Mouse (Mus musculus): ENCODE data around the gene Cd109. TPM values are rescaled to one million over a fixed set of nuclear protein-coding genes. Genes with fewer than 3 reads are reported as not detected.

Cd109 gene
- total RNA-seq (2021), result 1 to 10 TPM; 3.8 to 4.6 TPM

GRCm38 (mm10) chr9:78615401-78616021 is at the start of gene Cd109:
Cd109 (plus strand) TSS chr9:78615546.
- peak; percentile 15 to 23 for DNase-seq (ENCODE audit: extremely low spot score in 1 of 2, low spot score in 1 of 2)

GRCm38 (mm10) chr9:78569934-78570333 is 45.4 kb upstream of the Cd109 start:
- no peak for DNase-seq (ENCODE audit: extremely low spot score in 1 of 2, low spot score in 1 of 2)

- DNase-seq (ENCODE audit: extremely low spot score in 1 of 2, low spot score in 1 of 2), result no peak
Observed at GRCm38 (mm10) chr9:78576466-78576865, 38.9 kb upstream of the Cd109 start.

GRCm38 (mm10) chr9:78578824-78579223 is 36.5 kb upstream of the Cd109 start:
- no peak for DNase-seq (ENCODE audit: extremely low spot score in 1 of 2, low spot score in 1 of 2)

DNA sequence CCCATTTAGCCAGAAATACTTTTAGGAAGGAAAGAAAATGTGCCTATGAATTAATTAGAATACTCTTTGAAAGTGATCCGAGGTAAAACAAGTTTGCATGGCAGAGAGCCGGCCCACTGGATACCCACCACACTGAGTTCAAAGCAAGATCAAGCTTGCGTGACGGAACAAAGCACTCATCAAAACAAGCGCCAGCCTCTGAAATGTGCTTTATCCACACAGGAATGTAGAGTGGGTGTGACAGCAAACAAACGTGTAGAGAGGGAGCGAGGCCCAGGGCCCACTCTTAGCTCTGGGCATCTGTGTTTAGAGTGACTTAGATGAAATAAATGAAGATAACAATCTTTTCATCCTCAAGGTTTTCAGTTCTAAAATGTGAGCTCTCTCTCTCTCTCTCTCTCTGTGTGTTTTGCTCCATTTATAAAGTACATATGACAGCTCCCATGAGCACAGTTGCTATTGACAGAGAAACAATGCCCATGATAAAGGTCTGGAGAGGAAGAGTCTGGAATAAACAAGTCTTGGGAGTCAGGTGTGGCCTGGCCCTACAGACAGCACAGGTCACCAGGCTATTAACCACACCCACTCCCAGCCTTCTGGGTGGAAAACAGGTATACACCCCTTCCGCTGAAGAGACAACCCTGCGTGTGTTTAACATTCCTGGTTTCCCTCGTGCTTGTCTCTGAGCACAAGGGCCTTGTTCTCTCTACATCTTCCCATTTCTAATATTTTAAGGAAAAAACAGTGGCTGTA is 35.5 kb upstream of the Cd109 start:
- no peak for DNase-seq (ENCODE audit: extremely low spot score in 1 of 2, low spot score in 1 of 2)

DNA sequence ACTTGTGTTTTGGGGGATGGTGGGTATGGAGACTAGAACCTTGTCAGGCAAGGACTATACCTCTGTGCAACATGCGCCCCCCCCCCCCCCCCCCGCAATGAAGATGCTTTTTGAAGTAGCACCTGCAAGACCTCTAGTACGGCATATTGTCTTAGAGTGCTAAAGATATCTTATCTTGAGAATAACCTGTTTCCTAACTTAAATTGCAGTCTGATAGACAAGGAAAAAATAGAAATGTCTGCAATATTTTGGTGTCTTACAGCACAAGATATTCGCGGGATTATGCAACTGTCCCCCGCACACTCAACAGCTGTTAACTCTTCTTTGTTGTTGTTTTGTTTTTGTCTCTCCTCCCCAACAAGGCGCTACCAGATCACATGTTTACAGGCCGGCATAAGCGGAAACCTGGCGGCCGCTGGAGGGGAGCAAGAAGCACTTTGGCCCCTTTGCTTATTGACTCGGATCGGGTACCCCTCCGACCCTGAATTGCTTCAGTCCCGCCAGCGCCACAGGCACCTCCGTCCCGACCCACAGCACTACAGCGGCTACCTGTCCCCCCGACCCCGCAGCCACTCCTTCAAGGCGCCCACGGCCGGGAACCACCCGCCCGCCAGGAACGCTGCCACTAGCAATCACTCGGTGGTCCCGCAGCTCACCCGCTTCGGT is 28.0 kb upstream of the Cd109 start:
- DNase-seq (ENCODE audit: extremely low spot score in 1 of 2, low spot score in 1 of 2), result peak in 1 of 2 experiments; percentile 26

- DNase-seq (ENCODE audit: extremely low spot score in 1 of 2, low spot score in 1 of 2), result peak; percentile 76 to 80
Observed at GRCm38 (mm10) chr9:78587914-78588313, 27.4 kb upstream of the Cd109 start, which contains the start of gene Slc17a5. Slc17a5 (minus strand) TSS chr9:78588041.

DNA sequence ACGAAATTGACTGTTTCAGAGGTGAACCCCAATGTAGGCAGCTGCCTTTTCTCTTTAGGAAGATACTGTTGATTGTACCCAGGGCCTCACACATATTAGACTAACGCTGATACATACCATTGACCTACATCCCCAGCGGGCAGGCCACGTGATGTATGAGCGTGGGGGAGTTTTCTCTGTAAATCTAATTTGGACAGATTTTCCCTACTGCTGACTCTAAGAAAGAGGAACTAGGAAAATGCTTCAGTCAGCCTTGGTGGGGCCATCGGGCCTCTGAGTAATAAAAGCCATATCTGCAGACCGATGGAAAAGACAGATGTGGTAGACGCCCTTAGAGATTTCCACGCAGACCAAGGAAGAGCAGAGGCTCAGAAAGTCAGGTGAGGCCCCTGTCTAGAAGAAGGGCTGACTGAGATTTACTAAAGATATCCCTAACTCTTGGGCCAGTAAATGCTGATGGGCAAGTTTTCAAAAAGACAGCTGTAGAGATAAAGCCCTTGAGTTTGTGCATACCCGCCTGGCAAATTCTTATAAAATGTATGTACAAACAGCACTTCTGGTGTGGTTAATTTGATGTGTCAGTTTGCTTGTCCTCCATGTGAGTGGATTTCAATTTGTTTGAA is 26.8 kb upstream of the Cd109 start:
- DNase-seq (ENCODE audit: extremely low spot score in 1 of 2, low spot score in 1 of 2), result no peak

DNA sequence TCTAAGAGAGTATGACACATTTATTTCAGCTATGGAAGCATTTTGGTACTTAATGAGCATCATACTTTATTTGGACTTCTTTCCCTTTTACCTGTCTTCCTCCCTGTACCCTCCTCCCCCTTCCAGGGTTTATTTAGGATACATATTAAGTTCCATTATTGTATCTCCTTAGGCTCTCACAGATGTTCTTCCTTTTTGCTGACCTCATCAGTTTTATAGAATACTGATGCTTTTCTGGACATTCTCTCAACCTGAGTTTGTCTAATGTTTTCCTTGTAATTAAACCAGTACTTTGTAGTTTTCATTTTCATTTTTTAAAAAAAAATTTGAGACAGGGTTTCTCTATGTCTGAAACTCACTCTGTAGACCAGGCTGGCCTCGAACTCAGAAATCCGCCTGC is 24.9 kb upstream of the Cd109 start:
- no peak for DNase-seq (ENCODE audit: extremely low spot score in 1 of 2, low spot score in 1 of 2)

GRCm38 (mm10) chr9:78595257-78595656 is 20.1 kb upstream of the Cd109 start:
- no peak for DNase-seq (ENCODE audit: extremely low spot score in 1 of 2, low spot score in 1 of 2)

GRCm38 (mm10) chr9:78595769-78596555 is 19.4 kb upstream of the Cd109 start:
- DNase-seq (ENCODE audit: extremely low spot score in 1 of 2, low spot score in 1 of 2), result no peak

DNA sequence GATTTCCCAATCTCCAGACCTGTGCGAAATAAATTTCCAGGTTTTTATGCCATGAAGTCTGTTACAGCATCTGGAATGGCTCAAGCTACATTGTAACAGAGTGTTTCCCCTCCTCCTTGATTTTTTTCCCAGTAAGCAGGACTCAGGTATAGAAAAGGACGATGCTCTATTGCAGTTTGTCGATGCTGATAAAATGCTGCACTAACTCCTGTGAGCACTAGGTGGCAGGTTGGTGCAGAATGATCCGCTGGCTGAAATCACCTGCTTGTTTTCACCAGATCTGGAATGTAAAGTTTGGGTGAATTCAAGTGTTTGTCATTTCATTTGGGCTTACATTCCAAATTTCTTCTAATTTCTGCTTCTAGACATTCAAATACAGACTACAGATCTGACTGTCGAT is 18.5 kb upstream of the Cd109 start:
- DNase-seq (ENCODE audit: extremely low spot score in 1 of 2, low spot score in 1 of 2), result peak in 1 of 2 experiments; percentile 53

DNA sequence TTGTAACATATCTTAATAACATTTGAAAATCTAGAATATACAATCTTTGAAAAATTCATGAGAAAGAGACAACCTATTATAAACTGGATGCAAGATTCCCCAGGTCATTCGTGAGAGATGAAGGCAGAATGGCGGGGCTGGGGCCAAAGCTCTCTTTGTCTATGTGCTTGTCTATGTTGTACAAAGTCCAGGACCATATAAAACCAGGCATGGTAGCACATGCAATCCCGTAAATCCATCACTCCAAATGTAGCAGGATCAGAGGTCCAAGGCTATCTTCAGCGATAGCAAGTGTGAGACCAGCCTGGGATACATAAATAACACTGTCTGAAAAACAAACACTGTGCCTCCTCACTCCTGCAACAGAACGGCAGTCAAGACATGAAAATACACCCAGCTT is 15.4 kb upstream of the Cd109 start:
- no peak for DNase-seq (ENCODE audit: extremely low spot score in 1 of 2, low spot score in 1 of 2)

- DNase-seq (ENCODE audit: extremely low spot score in 1 of 2, low spot score in 1 of 2), result peak in 1 of 2 experiments; percentile 45
Observed at GRCm38 (mm10) chr9:78601046-78601730, 14.2 kb upstream of the Cd109 start.

- DNase-seq (ENCODE audit: extremely low spot score in 1 of 2, low spot score in 1 of 2), result no peak
Observed at GRCm38 (mm10) chr9:78614201-78614600, 1.1 kb upstream of the Cd109 start.

GRCm38 (mm10) chr9:78619285-78619684 is 3.9 kb downstream of the Cd109 start:
- no peak for DNase-seq (ENCODE audit: extremely low spot score in 1 of 2, low spot score in 1 of 2)

GRCm38 (mm10) chr9:78623301-78623747 is 8.0 kb downstream of the Cd109 start:
- DNase-seq (ENCODE audit: extremely low spot score in 1 of 2, low spot score in 1 of 2), result no peak

DNA sequence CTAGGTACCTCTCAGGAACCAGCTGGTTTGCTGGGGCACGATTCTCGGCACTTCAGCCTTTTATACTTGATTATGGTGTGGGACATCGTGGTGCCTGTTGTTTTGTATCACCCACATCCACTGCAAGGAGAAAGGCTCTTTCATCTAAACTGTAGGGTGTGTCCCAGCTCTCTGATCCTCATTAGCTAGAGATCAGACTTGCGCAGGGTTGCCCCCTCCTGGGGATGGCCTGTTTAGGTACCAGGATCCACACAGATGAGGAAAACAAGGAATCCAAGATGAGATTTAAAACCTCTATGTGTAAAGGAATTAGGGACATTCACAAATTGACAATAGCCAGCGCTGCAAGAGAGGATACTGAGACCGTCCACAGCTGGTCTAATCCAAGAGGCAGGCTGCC is 14.6 kb downstream of the Cd109 start:
- no peak for DNase-seq (ENCODE audit: extremely low spot score in 1 of 2, low spot score in 1 of 2)

DNA sequence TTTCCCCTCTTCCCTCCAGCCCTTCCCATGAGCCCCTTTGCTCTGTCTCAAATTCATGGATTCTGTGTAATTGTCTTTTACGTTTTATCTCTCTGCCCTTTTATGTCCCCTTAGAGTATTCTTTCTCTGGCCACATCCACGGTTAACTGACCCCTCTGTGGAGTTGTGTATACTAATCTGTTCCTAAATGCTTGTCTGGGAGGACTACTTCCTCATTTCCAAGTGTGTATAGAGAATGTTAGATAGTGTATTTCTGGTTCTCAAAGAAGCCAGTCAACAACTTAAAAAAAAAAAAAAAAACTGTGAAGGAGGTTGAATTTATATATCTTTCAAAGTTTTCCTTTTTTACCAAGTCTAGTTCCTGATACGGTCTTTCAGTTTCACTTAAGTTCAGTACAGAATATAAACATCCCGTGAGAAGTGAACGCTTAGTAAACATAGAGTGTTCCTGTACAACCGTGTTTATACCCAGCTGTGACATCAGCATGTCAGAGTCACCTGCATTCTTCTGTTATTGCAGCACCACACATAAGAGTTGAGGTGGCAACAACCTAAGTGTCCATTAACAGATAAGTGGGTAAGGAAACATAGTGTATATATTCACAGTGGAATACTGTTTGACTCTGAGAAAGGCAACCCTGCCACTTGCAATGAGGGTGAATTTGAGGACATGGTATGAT is 16.5 kb downstream of the Cd109 start:
- no peak for DNase-seq (ENCODE audit: extremely low spot score in 1 of 2, low spot score in 1 of 2)

All from layer of hippocampus, postnatal 25 days (tissue).